23 mouse cellular contexts compared by ENCODE assay signal in the genomic region with DNA sequence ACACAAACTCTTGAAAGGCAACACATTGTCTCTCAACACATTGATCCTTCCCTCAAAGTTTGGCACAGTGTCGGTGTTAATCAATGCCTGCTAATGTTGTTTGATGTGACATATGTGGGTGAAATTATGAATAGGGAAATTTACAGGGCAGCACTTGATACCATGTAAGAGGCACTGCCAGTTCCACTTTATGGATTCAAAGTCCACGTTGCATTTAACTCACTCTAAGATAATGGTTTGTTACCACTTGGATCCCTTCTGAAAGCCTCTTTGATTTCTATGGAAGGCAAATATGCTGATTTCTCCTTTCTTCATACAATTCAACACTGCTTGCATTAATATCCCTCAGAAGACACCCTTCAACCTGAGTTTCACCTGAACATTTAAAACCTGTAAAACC.
"Had no signal": no experiment of that assay in that cellular context is flagged by ENCODE, and none has a peak within 500 bp of the region (broad histone marks: within the 10 kb centered on the region; RNA-seq: fewer than 3 reads in every experiment).

No protein-coding gene starts in this region.

- H3K4me2 ChIP-seq: limb, embryonic 12.5 days; limb, embryonic 13.5 days; limb, embryonic 15.5 days; liver, embryonic 11.5 days; liver, embryonic 12.5 days; liver, embryonic 13.5 days; liver, embryonic 15.5 days; lung, embryonic 14.5 days; lung, embryonic 15.5 days; midbrain, embryonic 11.5 days; midbrain, embryonic 12.5 days; midbrain, embryonic 13.5 days; midbrain, embryonic 15.5 days; neural tube, embryonic 12.5 days had no signal

- H3K9ac ChIP-seq: limb, embryonic 12.5 days; limb, embryonic 13.5 days; limb, embryonic 15.5 days; liver, embryonic 12.5 days; liver, embryonic 13.5 days; liver, embryonic 14.5 days; liver, embryonic 15.5 days; liver, postnatal 0 days; lung, embryonic 14.5 days; lung, embryonic 15.5 days; midbrain, embryonic 12.5 days; midbrain, embryonic 13.5 days; midbrain, embryonic 15.5 days; neural tube, embryonic 12.5 days had no signal

- H3K27me3 ChIP-seq: limb, embryonic 12.5 days; limb, embryonic 13.5 days; limb, embryonic 15.5 days; liver, embryonic 12.5 days; liver, embryonic 13.5 days; liver, embryonic 15.5 days; lung, embryonic 15.5 days; megakaryocyte, embryonic 14.5 days; midbrain, embryonic 12.5 days; midbrain, embryonic 13.5 days; midbrain, embryonic 15.5 days; neural tube, embryonic 12.5 days had no signal

- H3K36me3 ChIP-seq: limb, embryonic 10.5 days; limb, embryonic 12.5 days; limb, embryonic 13.5 days; limb, embryonic 15.5 days; liver, embryonic 12.5 days; liver, embryonic 13.5 days; liver, embryonic 15.5 days; lung, embryonic 15.5 days; midbrain, embryonic 10.5 days; midbrain, embryonic 12.5 days; midbrain, embryonic 13.5 days; midbrain, embryonic 15.5 days; neural tube, embryonic 12.5 days had no signal

- H3K4me1 ChIP-seq: limb, embryonic 10.5 days; limb, embryonic 12.5 days; limb, embryonic 13.5 days; limb, embryonic 15.5 days; liver, embryonic 12.5 days; liver, embryonic 13.5 days; liver, embryonic 15.5 days; lung, embryonic 15.5 days; megakaryocyte, embryonic 14.5 days; midbrain, embryonic 10.5 days; midbrain, embryonic 12.5 days; midbrain, embryonic 13.5 days; midbrain, embryonic 15.5 days; neural tube, embryonic 12.5 days had no signal

- H3K27ac ChIP-seq: limb, embryonic 10.5 days; limb, embryonic 12.5 days; limb, embryonic 13.5 days; limb, embryonic 15.5 days; liver, embryonic 12.5 days; liver, embryonic 13.5 days; liver, embryonic 14.5 days; liver, embryonic 15.5 days; lung, embryonic 15.5 days; macrophage; midbrain, embryonic 10.5 days; midbrain, embryonic 12.5 days; midbrain, embryonic 13.5 days; midbrain, embryonic 15.5 days; neural tube, embryonic 12.5 days had no signal

- ATAC-seq: liver, embryonic 12.5 days; liver, postnatal 0 days; lung, postnatal 0 days; midbrain, embryonic 13.5 days; midbrain, embryonic 15.5 days; midbrain, embryonic 16.5 days had no signal

- H3K9me3 ChIP-seq: limb, embryonic 10.5 days; limb, embryonic 12.5 days; limb, embryonic 13.5 days; limb, embryonic 15.5 days; liver, embryonic 13.5 days; liver, embryonic 15.5 days; lung, embryonic 15.5 days; midbrain, embryonic 10.5 days; midbrain, embryonic 12.5 days; midbrain, embryonic 13.5 days; midbrain, embryonic 15.5 days; neural tube, embryonic 12.5 days had no signal

- H3K4me3 ChIP-seq: limb, embryonic 10.5 days; limb, embryonic 12.5 days; limb, embryonic 13.5 days; limb, embryonic 15.5 days; liver, embryonic 12.5 days; liver, embryonic 13.5 days; liver, embryonic 15.5 days; lung, embryonic 15.5 days; megakaryocyte, embryonic 14.5 days; midbrain, embryonic 10.5 days; midbrain, embryonic 12.5 days; midbrain, embryonic 13.5 days; midbrain, embryonic 15.5 days; myocyte; neural tube, embryonic 12.5 days had no signal
